Mouse (Mus musculus) G1E (cell line): ENCODE results near the gene Tln2.

Experiments used
- CTCF ChIP-seq: IDR thresholded peaks from 2 replicates; pipeline ENCODE4 v1.5.1; 2012; ENCODE audit warnings: low read depth, low read length, inconsistent platforms, mixed read lengths
- GATA1 ChIP-seq: IDR thresholded peaks from 2 replicates; pipeline ENCODE4 v1.6.1; 2012; ENCODE audit warnings: borderline replicate concordance, low read length, inconsistent platforms, mixed read lengths

GRCm38 (mm10) chr9:67586489-67586888 lies 27.0 kb upstream of the Tln2 start:
- TF ChIP-seq CTCF (no peak), GATA1 (no peak)
